Mouse (Mus musculus): ENCODE results near the gene Grk4. TPM values are rescaled to one million over a fixed set of nuclear protein-coding genes. Genes with fewer than 3 reads are reported as not detected.

The Grk4 gene
- polyA plus RNA-seq, 1 experiment from 2014 or later = 3.7 TPM

DNA sequence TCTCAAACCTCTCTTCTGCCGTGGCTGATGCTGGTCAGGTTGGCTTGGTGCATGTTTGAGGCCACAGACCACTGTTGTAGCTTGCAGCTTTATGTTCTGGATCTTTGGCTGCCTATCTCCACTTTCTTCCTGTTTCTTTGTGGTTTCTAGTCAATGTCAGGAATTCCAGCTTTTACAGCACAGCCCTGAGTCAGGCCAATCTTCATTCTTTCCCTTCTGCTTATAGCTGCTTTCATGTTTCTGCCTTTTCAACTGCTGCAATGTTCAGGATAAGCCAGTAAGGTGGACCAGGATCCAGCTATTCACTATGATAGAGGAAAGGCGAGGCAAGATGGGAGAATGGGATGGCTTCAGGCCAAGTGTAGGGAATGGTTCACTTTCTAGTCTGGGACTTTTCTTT lies 131.0 kb downstream of the Grk4 start:
- no peak for ATAC-seq (ENCODE audit: low FRiP score)
- no peak overlapping the region for H3K4me2 ChIP-seq
- no peak overlapping the region for H3K27ac ChIP-seq (replicated peaks)
- no peaks in the 10 kb centered on the region for H3K27me3 ChIP-seq (replicated peaks)
- WGBS = 85% methylated on average over 2 of the region's 2 CpGs
- no peak overlapping the region for H3K4me3 ChIP-seq (replicated peaks)
- no peaks in the 10 kb centered on the region for H3K4me1 ChIP-seq
- H3K9me3 ChIP-seq (replicated peaks) = no peaks in the 10 kb centered on the region
- H3K9ac ChIP-seq (replicated peaks) = no peak overlapping the region
- H3K36me3 ChIP-seq = peaks cover 48% of the 10 kb centered on the region

DNA sequence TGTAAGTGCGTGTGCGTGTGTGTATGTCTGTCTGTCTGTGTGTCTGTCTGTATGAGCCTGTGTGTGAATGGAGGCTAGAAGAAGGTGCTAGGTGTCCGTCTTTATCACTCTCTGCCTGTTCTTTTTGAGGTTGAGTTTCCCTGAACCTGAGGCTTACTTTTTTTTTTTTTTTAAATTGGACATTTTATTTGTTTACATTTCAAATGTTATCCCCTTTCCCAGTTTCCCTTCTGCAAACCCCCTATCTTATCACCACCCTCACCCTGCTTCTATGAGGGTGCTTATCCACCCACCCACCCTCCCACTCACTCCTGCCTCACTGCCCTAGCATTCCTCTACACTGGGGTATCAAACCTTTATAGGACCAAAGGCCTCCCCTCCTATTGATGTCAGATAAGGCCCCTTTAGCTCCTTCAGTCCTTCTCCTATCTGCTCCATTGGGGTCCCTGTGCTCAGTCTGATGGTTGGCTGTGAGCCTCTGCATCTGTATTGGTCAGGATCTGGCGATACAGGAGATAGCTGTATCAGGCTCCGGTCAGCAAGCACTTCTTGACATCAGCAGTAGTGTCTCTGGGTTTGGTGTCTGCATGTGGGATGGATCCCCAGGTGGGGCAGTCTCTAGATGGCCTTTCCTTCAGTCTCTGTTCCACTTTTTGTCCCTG lies 140.2 kb downstream of the Grk4 start:
- H3K36me3 ChIP-seq = peaks cover 54% of the 10 kb centered on the region
- ATAC-seq (ENCODE audit: low FRiP score) = no peak
- H3K4me3 ChIP-seq (replicated peaks) = no peak overlapping the region
- H3K9ac ChIP-seq (replicated peaks) = no peak overlapping the region
- H3K9me3 ChIP-seq (replicated peaks) = no peaks in the 10 kb centered on the region
- WGBS = 98% methylated on average over 5 of the region's 5 CpGs
- no peaks in the 10 kb centered on the region for H3K4me1 ChIP-seq
- no peaks in the 10 kb centered on the region for H3K27me3 ChIP-seq (replicated peaks)
- H3K4me2 ChIP-seq = no peak overlapping the region
- H3K27ac ChIP-seq (replicated peaks) = no peak overlapping the region

MicroRNAs encoded within 50 kb of the gene (microRNA counts, 519-probe panel; counts per million panel counts)
- microRNA mmu-miR-467g = 1,813 counts per million, percentile 31 among the panel's probes with 10 or more counts

Small RNA genes lying within 50 kb of the gene (microRNA-seq; reads per million reads assigned to microRNA genes)
- gene Mir467g = not detected

Other genes starting within 250 kb of the Grk4 start
- gene Tnip2, start 146.4 kb upstream of the Grk4 start, polyA plus RNA-seq (2015; fragmentation: Nextera tagmentation; extraction: Ambion mirVana) = 13.2 and 18.2 TPM in 2 replicates
- 17.9 and 22.6 TPM in 2 replicates for gene Sh3bp2, start 134.5 kb upstream of the Grk4 start, polyA plus RNA-seq (2015; fragmentation: Nextera tagmentation; extraction: Ambion mirVana)
- gene Add1, start 86.7 kb upstream of the Grk4 start, polyA plus RNA-seq (2015; fragmentation: Nextera tagmentation; extraction: Ambion mirVana) = 205 and 222 TPM in 2 replicates
- 105 and 108 TPM in 2 replicates for gene Mfsd10, start 23.2 kb upstream of the Grk4 start, polyA plus RNA-seq (2015; fragmentation: Nextera tagmentation; extraction: Ambion mirVana)
- gene Nop14, start 231 bp upstream of the Grk4 start, polyA plus RNA-seq (2015; fragmentation: Nextera tagmentation; extraction: Ambion mirVana) = 19.8 and 21.4 TPM in 2 replicates
- gene Htt, start 101.4 kb downstream of the Grk4 start, polyA plus RNA-seq (2015; fragmentation: Nextera tagmentation; extraction: Ambion mirVana) = 13.5 and 14.0 TPM in 2 replicates
- 2.9 and 3.7 TPM in 2 replicates for gene Msantd1, start 247.6 kb downstream of the Grk4 start, polyA plus RNA-seq (2015; fragmentation: Nextera tagmentation; extraction: Ambion mirVana)